Mouse (Mus musculus) liver, postnatal 0 days (tissue): ENCODE results near the gene Tcp11l1. TPM values are rescaled to one million over a fixed set of nuclear protein-coding genes. Genes with fewer than 3 reads are reported as not detected.
A peak's percentile ranks its signal among the peaks of the same experiment; 100 is the strongest.

Experiments
- ATAC-seq: fragments of 200-750 bp; cut with Nextera tagmentation; 2 replicates; pipeline ENCODE4 v1.8.0; 2017; ENCODE audit warnings: mild to moderate bottlenecking, moderate library complexity
- DNase-seq: peaks from one replicate; pipeline ENCODE4 v3.0.0-alpha.2; 2016
- H3K27ac ChIP-seq: fragments of 300-500 bp; sonication (generic); 2 replicates; pipeline ENCODE4 v1.5.1; 2014; ENCODE audit warnings: antibody characterized with exemption, moderate library complexity, mild to moderate bottlenecking, low read depth
- H3K27me3 ChIP-seq: fragments of 300-500 bp; sonication (generic); 2 replicates; pipeline ENCODE4 v1.6.1; 2014; ENCODE audit warnings: low read length, control low read depth, mixed read lengths; ENCODE audit not compliant: insufficient read depth
- H3K36me3 ChIP-seq: fragments of 300-500 bp; sonication (generic); replicated peaks from 2 replicates; pipeline ENCODE4 v1.6.1; 2014; ENCODE audit warnings: mild to moderate bottlenecking, control low read depth, low read length, moderate library complexity, mixed read lengths; ENCODE audit not compliant: insufficient read depth
- H3K4me1 ChIP-seq: fragments of 300-500 bp; sonication (generic); 2 replicates; pipeline ENCODE4 v1.6.1; 2014; ENCODE audit warnings: antibody characterized with exemption, mild to moderate bottlenecking, control low read depth; ENCODE audit not compliant: insufficient read depth
- H3K4me2 ChIP-seq: fragments of 300-500 bp; sonication (generic); 2 replicates; pipeline ENCODE4 v1.6.1; 2014; ENCODE audit warnings: low read depth, mild to moderate bottlenecking, low read length, moderate library complexity, mixed read lengths
- H3K4me3 ChIP-seq: fragments of 300-500 bp; sonication (generic); 2 replicates; pipeline ENCODE4 v1.5.1; 2014; ENCODE audit warnings: low read depth, low read length
- H3K9ac ChIP-seq: fragments of 300-500 bp; sonication (generic); replicated peaks from 2 replicates; pipeline ENCODE4 v1.6.1; 2014; ENCODE audit warnings: mild to moderate bottlenecking, moderate library complexity
- H3K9me3 ChIP-seq: fragments of 300-500 bp; sonication (generic); 2 replicates; pipeline ENCODE4 v1.6.1; 2016; ENCODE audit warnings: mild to moderate bottlenecking, control low read depth, low read length, mixed read lengths
- CTCF ChIP-seq: sonication (generic); IDR thresholded peaks from 2 replicates; pipeline ENCODE4 v1.5.1; 2016; ENCODE audit warnings: antibody characterized with exemption, low read depth
- EP300 ChIP-seq: IDR thresholded peaks from 2 replicates; pipeline ENCODE4 v1.6.1; 2016; ENCODE audit warnings: antibody characterized with exemption, low read depth, mild to moderate bottlenecking
- WGBS: fragments of 180-500 bp; shearing (Covaris S2); extraction: QIAGEN DNeasy Blood & Tissue Kit; methylation state at CpG from one replicate; pipeline ENCODE4 v1.1.7; 2014; ENCODE audit not compliant: insufficient replicate concordance; 5-methylcytosine and 5-hydroxymethylcytosine counted together
- polyA plus RNA-seq: library from polyadenylated mRNA; unstranded; fragments of >200 nt; fragmentation: Nextera tagmentation; extraction: Ambion mirVana; gene quantifications from 2 replicates; pipeline ENCODE4 v1.2.1, GENCODE M21; 2015

Gene Tcp11l1
- 10.5 and 12.1 TPM in 2 replicates for polyA plus RNA-seq

GRCm38 (mm10) chr2:104711585-104712485 lies at the start of gene Tcp11l1:
TSS of gene Tcp11l1 (minus strand) at chr2:104712169.
- H3K4me2 ChIP-seq, result peak within 1 kb of the TSS; percentile 64

GRCm38 (mm10) chr2:104750611-104751010 lies 38.6 kb upstream of the Tcp11l1 start:
- no peak for TF ChIP-seq EP300
- TF ChIP-seq CTCF, result peak; percentile 57
- H3K4me2 ChIP-seq, result no peak overlapping the region
- no peak overlapping the region for H3K27ac ChIP-seq
- no peaks in the 10 kb centered on the region for H3K4me1 ChIP-seq
- no peaks in the 10 kb centered on the region for H3K27me3 ChIP-seq
- WGBS, result 45% methylated on average over 3 of the region's 3 CpGs
- ATAC-seq (no peak), DNase-seq (no peak)
- H3K4me3 ChIP-seq, result no peak overlapping the region
- no peak overlapping the region for H3K9ac ChIP-seq
- H3K36me3 ChIP-seq, result no peaks in the 10 kb centered on the region
- no peaks in the 10 kb centered on the region for H3K9me3 ChIP-seq

More at GRCm38 (mm10) chr2:104711585-104712485, at the start of gene Tcp11l1:
- Histone ChIP-seq H3K27me3 (no peaks in the 10 kb centered on the region), H3K27ac (peak within 1 kb of the TSS; percentile 44), H3K36me3 (no peaks in the 10 kb centered on the region), H3K9me3 (no peaks in the 10 kb centered on the region), H3K4me3 (peak within 1 kb of the TSS; percentile 69), H3K9ac (peak within 1 kb of the TSS; percentile 70), H3K4me1 (peaks cover 3% of the 10 kb centered on the region; the same call in 1 of the 2 replicates)
- under 1% methylated on average over 60 of the region's 99 CpGs for WGBS
- TF ChIP-seq CTCF, result no peak
- no peak for TF ChIP-seq EP300
- DNase-seq (peak; percentile 52), ATAC-seq (peak; percentile 83)

GRCm38 (mm10) chr2:104748652-104749183 lies 36.7 kb upstream of the Tcp11l1 start:
- H3K4me3 ChIP-seq, result no peak overlapping the region
- no peaks in the 10 kb centered on the region for H3K4me1 ChIP-seq
- H3K9me3 ChIP-seq, result no peaks in the 10 kb centered on the region
- H3K36me3 ChIP-seq, result no peaks in the 10 kb centered on the region
- 50% methylated on average over 5 of the region's 5 CpGs for WGBS
- H3K9ac ChIP-seq, result no peak overlapping the region
- ATAC-seq (no peak), DNase-seq (no peak)
- TF ChIP-seq CTCF (no peak), EP300 (no peak)
- no peak overlapping the region for H3K4me2 ChIP-seq
- H3K27me3 ChIP-seq, result no peaks in the 10 kb centered on the region
- no peak overlapping the region for H3K27ac ChIP-seq

- ATAC-seq, result no peak
- TF ChIP-seq CTCF (no peak), EP300 (no peak)
- no peaks in the 10 kb centered on the region for H3K36me3 ChIP-seq
- WGBS, result 56% methylated on average over 8 of the region's 8 CpGs
- no peak overlapping the region for H3K4me3 ChIP-seq
- no peak overlapping the region for H3K9ac ChIP-seq
- H3K27me3 ChIP-seq, result peaks cover 6% of the 10 kb centered on the region; the same call in 1 of the 2 replicates
- H3K4me1 ChIP-seq, result no peaks in the 10 kb centered on the region
- peak; percentile 29 for DNase-seq
- H3K27ac ChIP-seq, result no peak overlapping the region
- no peak overlapping the region for H3K4me2 ChIP-seq
- H3K9me3 ChIP-seq, result no peaks in the 10 kb centered on the region
These were observed 34.3 kb upstream of the Tcp11l1 start for GRCm38 (mm10) chr2:104746251-104746650.

GRCm38 (mm10) chr2:104743971-104744370 lies 32.0 kb upstream of the Tcp11l1 start:
- Histone ChIP-seq H3K36me3 (no peaks in the 10 kb centered on the region), H3K9me3 (no peaks in the 10 kb centered on the region), H3K27ac (no peak overlapping the region), H3K4me3 (no peak overlapping the region), H3K4me2 (no peak overlapping the region), H3K4me1 (no peaks in the 10 kb centered on the region), H3K27me3 (peaks cover 6% of the 10 kb centered on the region; the same call in 1 of the 2 replicates), H3K9ac (no peak overlapping the region)
- DNase-seq, result no peak
- no peak for ATAC-seq
- 61% methylated on average over 5 of the region's 5 CpGs for WGBS
- TF ChIP-seq EP300, result no peak
- TF ChIP-seq CTCF, result no peak

- peak; percentile 48 for ATAC-seq
- Histone ChIP-seq H3K27me3 (peaks cover 6% of the 10 kb centered on the region; the same call in 1 of the 2 replicates), H3K9ac (peak overlapping the region; percentile 82; the same call in 1 of the 2 replicates), H3K27ac (peak overlapping the region; percentile 80), H3K4me2 (peak overlapping the region; percentile 77), H3K4me1 (no peaks in the 10 kb centered on the region), H3K9me3 (no peaks in the 10 kb centered on the region), H3K36me3 (no peaks in the 10 kb centered on the region), H3K4me3 (peak overlapping the region; percentile 71)
- 19% methylated on average over 7 of the region's 7 CpGs for WGBS
- no peak for DNase-seq
- TF ChIP-seq EP300 (no peak; the same call in 1 of the 2 replicates), CTCF (no peak)
These were observed 31.2 kb upstream of the Tcp11l1 start for GRCm38 (mm10) chr2:104743160-104743559.
